Mouse (Mus musculus): ENCODE data around the gene Wbp11.

Wbp11 gene

GRCm38 (mm10) chr6:136837323-136837722, 9.3 kb upstream of the Wbp11 start:
- DNase-seq (ENCODE audit: extremely low spot score): no peak

- DNase-seq (ENCODE audit: extremely low spot score): no peak
These were observed 7.3 kb upstream of the Wbp11 start, which contains the start of gene Smco3 for GRCm38 (mm10) chr6:136835352-136835751. Smco3 (minus strand) TSS chr6:136835452.

DNA sequence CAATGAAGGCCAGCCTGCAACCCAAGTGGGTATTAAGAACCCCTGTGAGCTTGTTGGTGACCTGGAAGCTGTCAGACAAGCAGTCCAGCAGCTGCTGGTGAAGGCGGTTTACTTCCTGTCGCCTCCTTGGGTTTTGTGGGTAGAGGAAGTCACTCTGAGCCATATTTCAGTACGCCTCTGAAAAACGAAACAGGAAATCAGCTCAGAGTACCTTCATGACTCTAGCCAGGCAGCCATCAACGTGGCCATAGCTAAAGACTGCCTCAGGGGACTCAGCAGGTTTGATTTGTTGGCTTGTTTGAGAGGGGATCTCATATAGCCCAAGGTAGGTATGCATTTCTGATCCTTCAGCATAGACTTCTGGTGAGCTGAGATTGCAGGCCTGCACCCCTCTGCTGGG, 3.7 kb upstream of the Wbp11 start:
- no peak for DNase-seq (ENCODE audit: extremely low spot score)

DNA sequence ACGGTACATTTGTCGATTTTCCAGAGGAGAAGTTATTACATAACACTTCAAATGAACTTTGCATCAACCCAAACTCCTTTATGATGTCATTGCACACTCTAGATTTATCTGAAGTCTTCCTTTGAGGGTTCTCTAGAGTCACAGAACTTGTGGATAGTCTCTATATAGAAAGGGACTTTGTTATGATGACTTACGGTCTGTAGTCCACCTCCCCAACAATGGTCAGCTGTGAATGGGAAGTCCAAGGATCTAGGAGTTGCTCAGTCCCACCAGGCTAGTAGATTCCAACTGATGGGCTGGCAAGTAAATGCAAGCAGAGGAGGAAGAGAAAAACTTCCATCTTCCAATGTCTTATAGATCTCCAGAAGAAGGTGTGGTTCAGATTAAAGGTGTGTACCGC, 648 bp upstream of the Wbp11 start:
- DNase-seq (ENCODE audit: extremely low spot score): no peak

DNA sequence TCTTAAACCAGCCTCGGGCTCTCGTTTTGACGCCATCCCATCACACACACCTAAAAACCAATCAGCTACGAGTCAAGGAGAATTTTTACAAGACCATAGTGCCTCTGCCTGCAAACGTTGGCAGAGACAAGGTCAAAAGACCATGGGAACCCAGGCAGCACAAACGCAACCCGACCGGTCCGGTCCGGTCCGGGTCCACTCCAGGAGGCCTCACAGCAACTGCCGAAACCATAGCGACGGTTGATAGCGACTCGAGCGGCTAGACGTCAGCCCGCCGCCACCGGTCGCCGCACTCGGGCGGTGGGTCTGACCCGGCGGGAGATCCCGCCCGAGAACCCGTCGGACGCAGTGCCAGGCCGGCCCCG, 535 bp downstream of the Wbp11 start, which contains the start of gene BC049715:
TSS of gene BC049715 (plus strand) at position 111 of the 365 bp plus-strand sequence.
- DNase-seq (ENCODE audit: extremely low spot score): no peak

GRCm38 (mm10) chr6:136827116-136827515, 917 bp downstream of the Wbp11 start:
- DNase-seq (ENCODE audit: extremely low spot score): no peak

DNA sequence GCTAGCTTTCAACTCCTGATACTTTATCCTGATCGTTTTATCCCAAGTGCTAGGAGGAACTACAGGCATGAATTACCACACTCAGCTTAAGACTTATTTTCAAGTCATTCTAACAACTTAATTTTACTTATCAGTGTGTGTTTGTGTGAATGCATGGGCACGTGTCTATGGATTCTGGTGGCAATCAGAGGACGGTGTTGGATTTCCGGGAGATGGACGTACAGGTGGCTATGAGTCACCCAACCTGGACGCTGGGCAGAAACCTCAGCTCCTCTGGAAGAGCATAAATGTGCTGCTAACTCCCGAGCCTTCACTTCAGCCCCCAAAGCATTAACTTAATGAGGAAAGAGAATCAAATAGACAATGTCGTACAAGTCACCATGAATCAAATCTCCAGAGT, 3.0 kb downstream of the Wbp11 start:
- DNase-seq (ENCODE audit: extremely low spot score): no peak

- no peak for DNase-seq (ENCODE audit: extremely low spot score)
These were observed 6.9 kb downstream of the Wbp11 start for GRCm38 (mm10) chr6:136821086-136821485.

GRCm38 (mm10) chr6:136820381-136820780, 7.7 kb downstream of the Wbp11 start:
- no peak for DNase-seq (ENCODE audit: extremely low spot score)

DNA sequence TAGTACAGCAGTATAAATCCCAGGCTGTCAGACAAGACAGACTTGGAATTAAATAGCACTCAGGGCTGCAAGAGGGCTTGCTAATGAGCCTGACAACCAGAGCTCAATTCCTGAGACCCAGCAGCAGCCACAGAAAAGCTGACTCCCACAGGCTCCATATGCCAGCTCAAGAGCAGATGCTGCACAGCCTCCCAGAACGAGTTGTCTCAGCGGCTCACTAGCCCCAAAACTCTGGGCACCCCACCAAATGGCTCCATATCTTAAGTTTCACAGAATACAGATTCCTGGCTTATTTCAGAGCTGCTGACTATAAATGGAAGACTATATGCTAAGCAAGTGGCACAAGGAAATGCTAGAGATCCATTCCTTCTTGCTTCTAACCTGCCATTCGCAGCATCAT, 10.5 kb downstream of the Wbp11 start:
- DNase-seq (ENCODE audit: extremely low spot score): no peak

DNA sequence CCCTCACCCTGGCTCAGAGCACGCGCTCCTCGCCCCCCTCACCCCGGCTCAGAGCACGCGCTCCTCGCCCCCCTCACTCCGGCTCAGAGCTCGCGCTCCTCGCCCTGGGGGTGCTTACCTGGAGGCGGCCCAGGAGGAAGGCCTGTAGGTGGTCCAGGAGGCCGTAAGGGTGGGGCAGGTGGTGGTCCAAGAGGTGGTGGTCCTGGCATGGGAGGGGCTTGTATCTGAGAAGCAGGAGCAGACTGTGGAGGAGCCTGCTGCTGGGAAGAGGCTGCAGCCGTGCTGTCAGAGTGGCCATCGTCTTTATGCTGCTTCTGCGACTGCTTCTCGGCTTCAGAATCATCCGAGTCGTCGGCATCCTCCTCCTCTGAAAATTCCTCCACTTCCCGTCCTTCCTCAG, 11.2 kb downstream of the Wbp11 start:
- no peak for DNase-seq (ENCODE audit: extremely low spot score)

DNA sequence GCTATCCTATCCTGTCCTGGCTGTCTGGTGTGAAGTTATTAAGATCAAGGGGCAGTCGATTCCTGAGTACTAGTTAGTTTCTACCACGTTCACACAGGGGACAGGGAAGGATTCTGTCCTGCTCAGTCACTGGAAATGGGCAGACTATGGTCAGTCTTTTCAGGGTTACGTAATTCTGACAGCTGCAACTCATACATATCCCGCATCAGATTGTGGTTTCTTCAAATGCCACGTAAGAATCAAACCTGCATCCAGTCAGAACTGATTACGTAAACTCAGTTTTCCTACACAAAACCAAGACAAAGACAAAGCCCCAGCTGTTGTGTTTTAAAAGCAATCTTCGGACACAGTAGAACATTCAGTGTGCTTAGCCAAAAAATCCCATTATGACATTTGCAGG, 12.7 kb downstream of the Wbp11 start:
- DNase-seq (ENCODE audit: extremely low spot score): no peak

DNA sequence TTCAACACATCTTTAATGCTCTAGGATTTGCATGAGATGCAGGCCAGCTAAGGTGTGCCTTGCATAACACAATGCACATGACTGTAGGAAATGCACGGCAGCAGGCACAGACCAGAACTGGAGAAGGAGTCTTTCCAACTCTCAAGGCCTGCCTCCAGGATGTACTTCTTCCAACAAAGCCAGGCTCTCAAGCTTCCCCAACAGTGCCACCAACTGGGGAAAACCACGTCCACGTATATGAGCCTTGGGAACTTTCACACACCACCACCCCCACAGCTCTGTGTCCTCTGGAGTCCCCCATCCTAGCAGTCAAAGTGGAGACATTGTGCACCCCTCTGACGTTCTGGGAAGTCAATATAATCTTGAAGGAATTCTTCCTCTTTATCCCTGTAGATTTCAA, 14.9 kb downstream of the Wbp11 start:
- no peak for DNase-seq (ENCODE audit: extremely low spot score)

GRCm38 (mm10) chr6:136811196-136811595, 16.8 kb downstream of the Wbp11 start:
- DNase-seq (ENCODE audit: extremely low spot score): no peak

DNA sequence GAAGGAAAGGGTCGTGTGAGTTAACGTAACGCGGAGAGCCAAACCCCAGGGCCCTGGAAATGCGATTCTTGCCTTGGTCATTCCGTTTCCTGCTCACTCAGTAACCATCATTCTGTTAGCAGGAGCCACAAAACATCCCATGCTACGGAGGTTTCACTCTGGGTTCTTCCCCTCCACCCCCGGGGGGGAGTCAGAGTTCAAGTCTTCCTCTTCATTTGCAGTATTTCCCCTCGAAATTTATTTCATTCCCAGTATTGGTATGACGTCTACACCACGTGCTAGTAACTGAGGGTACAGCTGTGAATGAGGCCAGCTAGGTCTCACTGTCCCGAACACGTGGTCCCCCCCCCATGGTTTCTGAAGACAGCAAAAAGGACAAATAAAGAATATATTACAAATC, 18.4 kb downstream of the Wbp11 start:
- no peak for DNase-seq (ENCODE audit: extremely low spot score)

DNA sequence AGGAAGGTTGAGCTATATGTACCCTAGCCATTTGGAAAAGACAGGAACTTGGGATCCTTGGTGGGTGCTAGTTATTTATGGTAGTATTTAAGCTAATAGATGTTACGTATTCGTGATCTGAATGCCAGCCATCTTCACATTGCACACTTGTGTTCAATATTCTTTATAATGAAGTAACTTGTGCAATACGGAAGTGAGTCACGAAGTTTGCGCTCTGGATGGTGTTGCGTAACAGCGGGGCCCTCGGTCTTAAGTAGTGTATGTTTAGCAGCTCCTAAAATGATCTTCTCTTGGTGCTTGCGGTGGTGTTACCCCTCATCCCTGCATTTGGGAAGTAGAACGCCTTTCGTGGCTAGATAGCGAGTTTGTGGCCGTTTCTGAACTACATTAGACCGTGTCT, 19.0 kb downstream of the Wbp11 start:
- DNase-seq (ENCODE audit: extremely low spot score): no peak

GRCm38 (mm10) chr6:136808631-136809046, 19.4 kb downstream of the Wbp11 start:
- DNase-seq (ENCODE audit: extremely low spot score): peak; percentile 22

DNA sequence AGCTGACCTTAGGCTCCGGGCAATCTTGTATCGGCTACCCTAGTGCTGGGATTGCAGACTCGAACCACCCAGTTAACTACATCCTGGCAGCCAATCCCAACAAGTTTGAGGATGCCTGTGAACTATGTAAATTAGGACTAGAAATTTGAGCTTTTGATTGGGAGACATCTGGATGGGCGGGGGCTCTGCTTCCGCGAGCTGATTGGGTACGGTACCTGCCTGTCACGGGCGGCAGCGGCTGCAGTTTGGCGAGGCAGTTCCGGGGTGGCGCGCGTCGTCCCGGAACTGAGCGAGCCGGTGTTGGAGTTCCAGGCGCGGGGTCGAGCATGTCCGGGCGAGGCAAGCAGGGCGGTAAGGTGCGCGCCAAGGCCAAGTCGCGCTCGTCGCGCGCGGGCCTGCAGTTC, 20.0 kb downstream of the Wbp11 start, which contains the start of gene H2afj:
TSS of gene H2afj (plus strand) at position 231 of the 404 bp plus-strand sequence.
- DNase-seq (ENCODE audit: extremely low spot score): peak; percentile 97

DNA sequence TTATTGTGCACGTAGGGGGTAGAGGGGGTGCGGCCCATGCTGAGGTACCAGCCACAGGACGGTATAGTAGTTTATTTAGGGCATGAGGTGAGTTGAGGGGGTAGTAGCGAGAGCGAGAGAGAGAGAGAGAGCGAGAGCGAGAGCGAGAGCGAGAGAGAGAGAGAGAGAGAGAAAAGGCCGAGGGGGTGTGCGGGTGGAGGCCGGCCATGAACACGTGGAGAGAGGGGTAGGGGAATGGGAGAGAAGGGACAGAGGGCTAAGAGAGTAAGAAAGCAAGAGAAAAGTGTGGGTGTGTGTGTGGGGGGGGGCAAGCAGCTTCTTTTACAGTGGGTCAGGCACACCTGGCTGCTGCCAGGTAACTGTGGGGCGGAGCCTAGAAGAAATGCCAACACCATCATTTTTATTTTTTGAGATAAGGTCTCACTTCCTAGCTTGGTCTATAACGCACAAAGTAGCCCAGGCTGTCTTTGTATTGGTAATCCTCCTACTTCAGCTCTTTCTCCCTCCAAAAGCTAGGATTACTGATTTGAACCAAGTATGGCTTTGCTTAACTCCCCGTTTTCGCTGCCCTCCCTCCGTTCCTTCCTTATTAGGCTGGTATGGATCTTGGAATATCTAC, 20.5 kb downstream of the Wbp11 start:
- peak; percentile 53 for DNase-seq (ENCODE audit: extremely low spot score)

- no peak for DNase-seq (ENCODE audit: extremely low spot score)
These were observed 21.2 kb downstream of the Wbp11 start for GRCm38 (mm10) chr6:136806819-136807218.

GRCm38 (mm10) chr6:136805409-136805775, 22.6 kb downstream of the Wbp11 start:
- no peak for DNase-seq (ENCODE audit: extremely low spot score)

- no peak for DNase-seq (ENCODE audit: extremely low spot score)
These were observed 23.2 kb downstream of the Wbp11 start for GRCm38 (mm10) chr6:136804705-136805408.

Measured in embryo, embryonic 9.5 days (tissue).